In the genomic region with DNA sequence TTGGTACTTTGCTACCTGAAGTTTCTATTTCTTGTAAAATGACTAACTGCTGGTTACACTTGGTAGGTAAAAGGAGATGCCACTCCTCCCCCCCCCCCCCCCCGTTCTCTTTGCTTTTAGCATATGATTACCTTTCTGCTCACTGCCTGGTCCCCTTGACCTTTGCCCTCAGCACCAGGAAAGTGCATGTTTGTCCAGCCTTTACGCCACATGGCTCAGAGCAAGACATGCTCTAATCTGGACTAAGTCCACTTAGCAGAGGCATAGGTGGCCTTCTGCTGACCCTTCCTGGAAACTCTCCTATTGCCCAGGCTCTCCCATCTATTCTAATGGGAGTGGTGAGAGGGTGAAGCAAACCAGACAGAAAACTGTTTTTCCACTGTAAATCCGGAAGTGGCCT, we compare ENCODE assay signal across 28 mouse cellular contexts.
A peak's percentile ranks its signal among the peaks of the same experiment; 100 is the strongest.
DNase-seq lines count a peak whose midpoint lies in the region; ATAC-seq lines count a peak whose summit lies in the region.
"Had no signal": no experiment of that assay in that cellular context is flagged by ENCODE, and none has a peak within 500 bp of the region (broad histone marks: within the 10 kb centered on the region; RNA-seq: fewer than 3 reads in every experiment).

No protein-coding gene starts in this region.

- peak; percentile 41 for DNase-seq in kidney, adult 11 months
- peak; percentile 11 to 65 for DNase-seq in kidney, postnatal 25 days
- DNase-seq in liver, embryonic 13.5 days: no peak
- peak; percentile 92 for DNase-seq in yolk sac, embryonic 10.5 days (ENCODE audit: low spot score)
- no peak for DNase-seq in cerebellum, postnatal 25 days
- no peak for DNase-seq in left cerebral cortex, postnatal 14 days (ENCODE audit: low spot score in 2 of 2)
- DNase-seq: adrenal gland, postnatal 25 days; cerebellum, adult 11 months; cerebellum, postnatal 10 days; embryo, embryonic 11 days; forebrain, postnatal 0 days; gastrocnemius, postnatal 36 days; heart, postnatal 10 days; layer of hippocampus, adult 9-11 months; lung, adult 2 months; lung, postnatal 36 days; right cerebral cortex, postnatal 14 days; spleen, adult 18-20 months; thymus, postnatal 14 days had no signal

- no peak overlapping the region for H3K4me3 ChIP-seq in kidney, embryonic 15.5 days (replicated peaks)
- H3K4me3 ChIP-seq in liver, embryonic 13.5 days (replicated peaks): no peak overlapping the region
- H3K4me3 ChIP-seq: heart, embryonic 10.5 days; hindbrain, embryonic 12.5 days; left cerebral cortex, adult 2 months; limb, embryonic 10.5 days; midbrain, embryonic 15.5 days; myocyte; neural tube, embryonic 15.5 days had no signal

- H3K27me3 ChIP-seq in kidney, embryonic 15.5 days: no peaks in the 10 kb centered on the region
- H3K27me3 ChIP-seq in liver, embryonic 13.5 days: no peaks in the 10 kb centered on the region
- H3K27me3 ChIP-seq: hindbrain, embryonic 12.5 days; midbrain, embryonic 15.5 days; neural tube, embryonic 15.5 days had no signal

- no peak overlapping the region for H3K9ac ChIP-seq in kidney, embryonic 15.5 days
- H3K9ac ChIP-seq in liver, embryonic 13.5 days: no peak overlapping the region
- H3K9ac ChIP-seq: forebrain, postnatal 0 days; hindbrain, embryonic 12.5 days; midbrain, embryonic 15.5 days; neural tube, embryonic 15.5 days had no signal

- H3K36me3 ChIP-seq in kidney, embryonic 15.5 days: no peaks in the 10 kb centered on the region
- H3K36me3 ChIP-seq in liver, embryonic 13.5 days: no peaks in the 10 kb centered on the region
- H3K36me3 ChIP-seq: G1E; heart, embryonic 10.5 days; hindbrain, embryonic 12.5 days; limb, embryonic 10.5 days; midbrain, embryonic 15.5 days; neural tube, embryonic 15.5 days had no signal

- no peak overlapping the region for H3K4me2 ChIP-seq in kidney, embryonic 15.5 days
- no peak overlapping the region for H3K4me2 ChIP-seq in liver, embryonic 13.5 days
- H3K4me2 ChIP-seq: hindbrain, embryonic 12.5 days; midbrain, embryonic 15.5 days; neural tube, embryonic 15.5 days had no signal

- ATAC-seq in kidney, embryonic 15.5 days (replicated peaks; ENCODE audit: low FRiP score): no peak
- ATAC-seq in liver, embryonic 13.5 days (ENCODE audit: low read depth): peak; percentile 64
- ATAC-seq: forebrain, postnatal 0 days; midbrain, embryonic 15.5 days had no signal

- H3K27ac ChIP-seq in kidney, embryonic 15.5 days: no peak overlapping the region
- no peak overlapping the region for H3K27ac ChIP-seq in liver, embryonic 13.5 days
- H3K27ac ChIP-seq: heart, embryonic 10.5 days; hindbrain, embryonic 12.5 days; left cerebral cortex, adult 2 months; limb, embryonic 10.5 days; midbrain, embryonic 15.5 days; neural tube, embryonic 15.5 days had no signal

- H3K9me3 ChIP-seq in kidney, embryonic 15.5 days (replicated peaks): no peaks in the 10 kb centered on the region; the same call in 1 of the 2 replicates
- H3K9me3 ChIP-seq in liver, embryonic 13.5 days (replicated peaks): no peaks in the 10 kb centered on the region
- H3K9me3 ChIP-seq: heart, embryonic 10.5 days; hindbrain, embryonic 12.5 days; limb, embryonic 10.5 days; midbrain, embryonic 15.5 days had no signal

- WGBS in kidney, embryonic 15.5 days: 58% methylated on average over 3 of the region's 3 CpGs
- WGBS in liver, embryonic 13.5 days (ENCODE audit: insufficient replicate concordance): 52% methylated on average over 3 of the region's 3 CpGs

- intact Hi-C loops in left cerebral cortex, postnatal 14 days (cut with DNase I): no loop called here

- H3K4me1 ChIP-seq in kidney, embryonic 15.5 days: 0 out of 2 replicates have a peak, but pooled peaks cover 3% of the 10 kb centered on the region
- peaks cover 4% of the 10 kb centered on the region; the same call in 1 of the 2 replicates for H3K4me1 ChIP-seq in liver, embryonic 13.5 days (replicated peaks)
- H3K4me1 ChIP-seq: heart, embryonic 10.5 days; midbrain, embryonic 15.5 days had no signal

Comparison
In these comparisons a context has a peak if more than half of its experiments do, and no peak if none do; other contexts are left out.
1. DNase-seq: peak in kidney, adult 11 months (single experiment), kidney, postnatal 25 days (2 of 2) and yolk sac, embryonic 10.5 days (single experiment); none in liver, embryonic 13.5 days (single experiment), cerebellum, postnatal 25 days (0 of 2) and left cerebral cortex, postnatal 14 days (0 of 2).